Mouse (Mus musculus) gastrocnemius, adult 2 months (tissue): ENCODE measurements at regions not wholly inside any gene's neighbourhood (a gene's known extent, or its start where the extent isn't known, plus 50 kb on each side); places are given as distances from the start of the nearest gene placed in this dataset.

Experiments used
- DNase-seq: peaks from one replicate; pipeline ENCODE4 v3.0.0; 2022
- H3K27ac ChIP-seq: fragments of 200-600 bp; 2 replicates; pipeline ENCODE4 v1.8.1; 2022; ENCODE audit warnings: mild to moderate bottlenecking
- H3K4me3 ChIP-seq: fragments of 200-600 bp; 2 replicates; pipeline ENCODE4 v1.8.1; 2022; ENCODE audit warnings: mild to moderate bottlenecking, moderate library complexity
- CTCF ChIP-seq: fragments of 200-600 bp; IDR thresholded peaks from 2 replicates; pipeline ENCODE4 v1.8.1; 2022; ENCODE audit warnings: antibody characterized with exemption, mild to moderate bottlenecking, moderate library complexity
- intact Hi-C: fragments of 180-260 bp; cut with DNase I; formaldehyde crosslinking; loops from one replicate; pipeline ENCODE4 v1.15.1; 2025

DNA sequence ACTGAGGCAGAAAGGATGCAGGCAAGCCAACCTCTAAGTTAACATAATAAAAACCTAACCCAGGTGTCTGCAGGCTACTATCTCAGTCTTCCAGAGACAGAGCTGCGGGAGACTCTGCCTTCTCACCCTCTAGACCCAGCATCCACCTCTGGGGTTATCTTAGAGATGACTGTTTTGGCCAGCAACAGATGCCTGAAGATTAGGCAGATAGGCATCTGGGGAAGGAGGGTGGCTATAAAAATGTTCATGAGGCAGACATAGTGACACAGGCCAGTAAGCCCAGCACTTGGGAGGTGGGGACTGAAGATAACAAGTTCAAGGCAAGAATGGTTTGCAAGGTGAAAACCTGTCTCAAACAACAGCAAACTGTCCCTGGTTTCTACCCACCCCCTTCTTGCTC lies 601.0 kb upstream of the Adamts9 start:
- TF ChIP-seq CTCF = no peak
- intact Hi-C loops = loop anchor here (5.0 kb wide), 1 partner anchor 757 kb away; no protein-coding TSS in a partner anchor
- no peak overlapping the region for H3K4me3 ChIP-seq
- H3K27ac ChIP-seq = peak overlapping the region; percentile 52; the same call in 1 of the 2 replicates
- no peak for DNase-seq

DNA sequence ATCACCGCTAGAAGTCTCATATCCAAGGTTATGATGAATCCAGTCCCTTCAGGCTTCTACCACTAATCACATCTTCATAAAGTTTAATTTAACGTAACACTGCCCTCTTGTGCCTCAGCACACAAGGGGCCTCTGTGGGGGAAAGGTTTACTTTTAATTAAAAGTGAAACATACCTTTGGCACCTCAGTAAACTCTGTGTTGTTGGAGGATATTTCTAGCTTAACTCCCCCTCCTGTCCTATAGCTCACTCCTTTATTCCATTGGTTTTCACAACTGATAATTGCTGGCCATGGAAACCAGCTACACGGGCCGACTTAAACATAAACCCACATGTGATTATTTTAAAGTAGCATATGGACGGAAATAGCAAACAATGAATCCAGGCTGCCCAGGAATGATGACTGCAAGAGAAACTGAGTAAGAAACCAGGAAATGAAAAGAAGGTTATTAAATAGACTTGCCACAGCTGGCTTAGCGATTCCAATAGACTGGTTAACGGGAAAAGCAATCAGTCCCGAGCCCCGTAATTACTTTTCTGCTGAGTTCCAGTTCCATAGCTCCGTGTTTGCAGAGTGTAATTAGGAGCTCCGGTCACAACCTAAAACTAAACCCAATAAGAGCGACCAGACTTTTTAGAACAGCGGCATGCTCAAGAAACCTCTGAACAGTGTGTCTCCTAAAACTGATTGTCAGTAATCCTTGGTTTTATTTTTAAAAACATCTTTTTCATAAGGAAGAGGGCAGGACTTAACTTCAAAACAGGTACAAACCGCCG lies 600.2 kb upstream of the Adamts9 start:
- intact Hi-C loops = loop anchor here (5.0 kb wide), 1 partner anchor 756 kb away; no protein-coding TSS in a partner anchor
- Histone ChIP-seq H3K27ac (peak overlapping the region; percentile 52), H3K4me3 (peak overlapping the region; percentile 62)
- peak; percentile 69 for TF ChIP-seq CTCF
- no peak for DNase-seq

DNA sequence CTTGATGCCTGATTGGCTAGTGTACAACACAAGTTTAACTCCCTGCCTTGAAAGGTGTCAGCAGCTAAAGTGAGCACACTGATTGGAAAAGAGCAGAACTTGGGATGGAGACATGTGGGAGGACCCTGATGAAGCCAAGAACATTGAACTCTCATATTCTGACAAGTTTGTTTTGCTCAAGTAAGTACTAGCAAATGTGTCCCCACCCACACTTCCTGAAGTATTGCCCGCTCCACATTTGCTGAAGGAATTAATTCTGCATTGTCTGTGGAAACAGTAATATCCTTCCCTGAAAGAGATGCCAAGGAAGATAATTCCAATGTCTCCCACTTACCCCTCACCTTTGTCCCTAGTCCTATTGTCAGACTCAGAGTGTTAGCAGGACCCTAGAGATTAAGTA lies 596.3 kb upstream of the Adamts9 start:
- Histone ChIP-seq H3K4me3 (no peak overlapping the region), H3K27ac (peak overlapping the region; percentile 65)
- intact Hi-C loops = no loop called here
- TF ChIP-seq CTCF = no peak
- DNase-seq = peak; percentile 21

DNA sequence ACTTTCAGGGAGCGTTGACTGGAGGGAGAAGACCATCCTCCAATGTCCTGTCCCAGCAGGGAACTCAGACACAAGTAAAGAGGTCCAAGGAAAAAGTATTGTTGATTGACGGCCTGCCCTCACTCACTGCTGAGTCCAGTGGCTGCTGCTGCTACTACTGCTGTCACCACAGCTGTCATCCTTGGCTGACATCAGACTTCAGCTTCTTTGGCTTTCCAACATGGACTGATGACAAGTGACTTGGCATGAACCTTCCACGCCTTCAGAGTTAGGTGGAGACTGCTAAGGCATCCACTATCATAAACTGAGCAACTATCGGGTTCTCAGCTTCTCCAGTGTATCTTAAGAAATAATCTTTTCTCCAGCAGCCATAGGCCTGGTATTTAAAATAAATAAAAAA lies 595.9 kb upstream of the Adamts9 start:
- intact Hi-C loops = no loop called here
- peak; percentile 39 for DNase-seq
- no peak for TF ChIP-seq CTCF
- Histone ChIP-seq H3K4me3 (no peak overlapping the region), H3K27ac (peak overlapping the region; percentile 65)

DNA sequence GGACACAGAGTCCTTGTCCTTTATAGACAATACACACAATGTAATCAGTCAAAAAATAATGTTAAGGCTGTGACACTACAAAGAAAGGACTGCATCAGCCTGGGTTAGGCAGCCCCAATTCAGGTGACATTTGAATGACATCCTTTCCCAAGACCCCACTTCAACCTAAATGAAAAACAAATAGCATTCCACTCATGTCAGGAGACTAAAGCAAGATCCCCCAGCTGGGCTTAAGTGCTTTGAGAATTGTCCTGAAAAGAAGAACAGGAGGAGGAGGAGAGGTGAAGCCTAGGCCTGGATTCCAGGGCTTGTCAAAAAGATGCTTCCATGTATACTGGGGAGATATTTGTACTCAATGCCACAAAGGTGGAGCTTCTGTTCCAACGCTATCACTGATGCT lies 594.7 kb upstream of the Adamts9 start:
- DNase-seq = no peak
- intact Hi-C loops = no loop called here
- no peak overlapping the region for H3K27ac ChIP-seq
- no peak overlapping the region for H3K4me3 ChIP-seq
- TF ChIP-seq CTCF = no peak

DNA sequence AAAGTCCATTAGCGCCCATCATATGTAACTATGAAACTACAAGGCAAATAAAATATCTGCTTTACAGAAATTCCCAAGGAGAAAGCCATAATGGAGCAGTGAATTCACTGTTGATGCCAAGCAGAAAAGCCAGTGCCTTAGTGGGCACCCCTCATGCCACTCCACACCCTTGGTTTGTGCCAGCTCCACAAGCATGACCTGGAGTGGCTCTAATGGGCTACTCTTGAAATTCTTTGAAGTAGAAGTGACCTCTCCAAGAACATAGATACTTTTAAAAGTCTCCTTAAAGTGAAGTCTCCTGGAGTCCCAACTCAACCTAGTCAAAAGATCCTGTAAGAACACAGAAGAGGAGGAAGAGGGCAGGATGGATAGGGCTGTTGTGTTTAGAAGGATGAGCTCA lies 593.8 kb upstream of the Adamts9 start:
- no peak for TF ChIP-seq CTCF
- Histone ChIP-seq H3K27ac (no peak overlapping the region), H3K4me3 (no peak overlapping the region)
- DNase-seq = no peak
- intact Hi-C loops = no loop called here

DNA sequence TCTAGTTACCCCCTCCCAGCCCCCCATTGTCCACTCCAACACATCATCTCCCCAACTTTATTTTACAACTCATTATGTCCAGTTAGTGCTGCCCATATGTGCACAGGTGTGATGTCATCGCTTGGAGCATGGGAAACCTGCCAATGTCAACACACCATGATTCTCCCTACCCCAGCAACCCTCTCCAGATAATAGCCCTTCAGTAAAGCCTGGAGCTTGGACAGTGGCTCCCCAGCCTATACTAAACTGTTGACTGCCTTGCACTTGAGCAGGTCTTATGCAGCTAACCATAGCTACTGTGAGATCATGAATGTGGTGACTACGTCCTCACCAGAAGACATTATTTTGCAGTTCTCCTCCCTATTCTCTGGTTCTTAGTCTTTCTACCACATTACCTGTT lies 570.5 kb upstream of the Adamts9 start:
- H3K4me3 ChIP-seq = no peak overlapping the region
- TF ChIP-seq CTCF = no peak
- intact Hi-C loops = no loop called here

DNA sequence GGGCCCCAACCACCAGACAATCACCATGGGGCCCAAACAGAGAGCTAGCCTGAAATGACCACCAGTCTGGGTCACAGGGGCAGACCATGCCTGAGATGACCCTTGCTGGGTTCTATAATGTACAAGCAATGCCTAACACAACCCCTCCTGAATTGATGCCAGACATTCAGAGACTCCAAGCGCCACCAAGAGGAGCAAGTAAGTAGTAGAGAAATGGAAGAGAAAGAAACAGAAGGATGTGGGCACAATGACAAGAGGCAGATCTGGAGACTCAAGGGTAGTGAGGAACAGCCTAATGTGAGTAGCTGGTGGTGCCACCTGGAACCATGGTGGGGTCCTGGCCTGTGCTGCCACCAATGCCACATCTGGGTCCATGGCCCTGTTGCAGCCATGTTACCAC lies 566.6 kb upstream of the Adamts9 start:
- no peak overlapping the region for H3K27ac ChIP-seq
- no peak for DNase-seq
- intact Hi-C loops = no loop called here
- H3K4me3 ChIP-seq = no peak overlapping the region
- TF ChIP-seq CTCF = peak; percentile 10; the same call in 1 of the 2 replicates

More for the DNA sequence above, 570.5 kb upstream of the Adamts9 start:
- no peak for DNase-seq
- no peak overlapping the region for H3K27ac ChIP-seq

DNA sequence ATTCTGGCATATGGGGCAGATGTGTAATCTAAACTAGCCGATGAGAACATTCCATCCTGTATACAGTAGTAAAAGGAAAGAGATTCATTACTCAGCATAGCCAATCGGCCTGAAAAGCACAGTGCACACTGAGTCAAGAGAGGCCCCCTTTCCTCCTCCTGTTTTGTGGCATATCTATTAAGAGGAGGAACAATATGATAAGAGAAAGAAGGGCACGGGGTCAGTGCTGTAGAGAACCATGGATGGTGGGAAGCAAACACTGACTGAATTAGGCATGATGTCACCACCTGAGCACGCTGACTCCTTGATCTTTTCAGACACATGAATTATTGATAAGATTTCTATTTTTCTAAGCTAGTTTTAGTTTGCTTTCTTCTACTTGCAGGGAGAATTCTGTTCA lies 554.5 kb upstream of the Adamts9 start:
- TF ChIP-seq CTCF = no peak
- Histone ChIP-seq H3K4me3 (no peak overlapping the region), H3K27ac (no peak overlapping the region)
- no peak for DNase-seq
- intact Hi-C loops = no loop called here

DNA sequence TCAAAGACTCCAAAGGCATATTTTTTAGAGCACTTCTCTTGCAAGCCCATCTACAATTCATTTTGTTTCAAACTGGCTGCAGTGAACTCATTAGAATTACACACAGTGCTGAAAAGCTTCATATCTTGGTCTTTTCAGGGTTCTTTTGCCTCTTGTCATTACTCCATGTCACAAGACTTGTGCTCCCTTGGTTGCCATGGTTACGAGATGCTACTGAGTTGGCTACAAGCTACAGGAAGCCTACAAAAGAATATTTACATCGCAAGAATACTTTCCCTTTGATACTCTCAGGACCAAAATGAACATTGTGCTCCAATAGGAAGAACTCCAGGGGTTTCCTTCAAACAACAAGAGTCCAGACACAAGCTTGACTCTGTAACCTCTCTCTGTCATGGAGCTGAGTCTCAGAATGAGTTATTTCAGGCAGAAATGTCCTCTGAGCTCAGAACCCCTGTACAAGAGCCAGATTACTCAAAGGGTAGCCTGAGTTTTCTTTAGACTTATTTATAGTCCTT lies 545.2 kb upstream of the Adamts9 start:
- DNase-seq = no peak
- Histone ChIP-seq H3K4me3 (no peak overlapping the region), H3K27ac (no peak overlapping the region)
- intact Hi-C loops = no loop called here
- TF ChIP-seq CTCF = no peak

DNA sequence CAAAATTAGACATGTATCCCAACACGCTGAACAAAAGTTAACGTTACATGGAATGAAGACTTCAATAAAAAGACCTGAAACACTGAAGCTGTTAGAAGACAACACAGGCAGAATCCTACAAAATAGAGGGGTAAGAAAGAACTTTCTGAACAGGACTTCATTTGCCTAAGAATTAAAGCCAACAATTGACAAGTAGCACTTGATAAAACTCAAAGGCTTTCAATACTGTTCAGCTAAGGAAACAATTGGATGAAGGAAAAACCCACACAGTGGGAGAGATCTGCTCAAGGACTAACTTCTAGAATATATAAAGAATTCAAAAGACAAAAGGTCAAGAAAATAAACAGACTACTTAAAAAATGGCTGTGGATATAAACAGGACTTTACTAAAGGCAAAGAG lies 535.2 kb upstream of the Adamts9 start:
- Histone ChIP-seq H3K4me3 (no peak overlapping the region), H3K27ac (no peak overlapping the region)
- intact Hi-C loops = no loop called here
- no peak for DNase-seq
- no peak for TF ChIP-seq CTCF

DNA sequence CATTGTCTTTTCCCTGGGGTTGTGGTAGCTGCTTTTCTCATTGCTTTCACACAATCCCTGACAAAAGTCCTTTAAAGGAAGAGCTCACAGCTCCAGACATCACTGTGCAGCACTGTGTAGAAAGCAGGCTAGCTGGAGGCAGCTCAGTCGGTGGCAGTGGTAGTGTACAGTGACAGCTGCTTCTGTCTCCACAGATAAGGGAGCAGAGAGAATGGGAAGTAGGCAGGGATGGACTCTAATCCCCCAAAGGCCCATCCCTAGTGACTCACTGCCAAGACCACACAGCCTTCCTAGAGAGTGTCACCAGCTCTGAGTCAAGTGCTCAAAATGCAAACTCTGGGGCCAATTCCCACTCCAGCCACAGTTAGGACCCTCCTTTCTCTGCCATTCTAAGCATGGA lies 531.7 kb upstream of the Adamts9 start:
- no peak for DNase-seq
- intact Hi-C loops = no loop called here

DNA sequence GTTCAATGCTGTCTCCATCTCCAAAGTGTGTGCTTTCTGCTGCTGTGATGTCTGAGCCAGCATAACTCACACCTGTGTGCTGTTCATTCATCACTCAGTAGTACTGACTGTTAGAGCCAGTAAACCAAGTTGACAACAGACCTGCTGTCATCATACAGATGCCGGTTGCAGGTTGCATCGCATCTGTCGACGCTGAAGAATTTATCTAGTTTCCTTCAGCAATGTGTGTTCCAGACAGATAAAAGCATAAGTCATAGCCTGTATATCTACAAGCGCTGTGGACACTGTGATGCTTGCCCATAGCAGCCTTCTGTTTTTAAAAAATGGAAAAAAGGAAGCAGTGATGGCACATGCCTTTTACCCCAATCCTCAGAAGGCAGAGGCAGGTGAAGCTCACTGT lies 524.6 kb upstream of the Adamts9 start:
- TF ChIP-seq CTCF = no peak
- intact Hi-C loops = no loop called here
- no peak for DNase-seq
- H3K27ac ChIP-seq = no peak overlapping the region
- H3K4me3 ChIP-seq = no peak overlapping the region

More for the DNA sequence above, 531.7 kb upstream of the Adamts9 start:
- H3K4me3 ChIP-seq = no peak overlapping the region
- TF ChIP-seq CTCF = no peak
- no peak overlapping the region for H3K27ac ChIP-seq

DNA sequence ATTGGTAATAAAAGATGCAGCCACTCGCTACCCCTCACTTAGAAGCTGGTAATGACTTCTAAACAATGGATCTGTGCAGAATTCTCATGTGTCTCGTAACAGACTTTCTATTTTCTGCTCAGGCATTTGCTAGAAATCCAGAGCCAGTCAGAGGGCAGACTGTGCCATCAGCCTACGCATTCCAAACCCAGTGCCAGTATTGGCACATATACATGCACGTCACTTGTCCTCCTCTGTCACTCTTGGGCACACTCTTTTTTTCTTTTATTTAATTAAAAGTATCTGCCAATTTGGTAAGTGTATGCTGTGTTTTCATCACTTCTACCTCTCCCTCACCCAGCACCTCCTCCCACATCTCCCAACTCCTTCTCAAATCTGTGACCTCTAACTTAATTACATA lies 519.6 kb upstream of the Adamts9 start:
- intact Hi-C loops = no loop called here
- TF ChIP-seq CTCF = no peak
- H3K4me3 ChIP-seq = no peak overlapping the region
- DNase-seq = no peak
- H3K27ac ChIP-seq = no peak overlapping the region
